Mouse (Mus musculus) central nervous system, embryonic 18 days (tissue): ENCODE measurements around the gene Helb. TPM values are rescaled to one million over a fixed set of nuclear protein-coding genes. Genes with fewer than 3 reads are reported as not detected.

ENCODE experiments used
- polyA plus RNA-seq: library from polyadenylated mRNA; depleted of rRNA; stranded (reverse); fragments of >200 nt; gene quantifications from 2 replicates; pipeline ENCODE4 v1.2.3, GENCODE M21; 2012; rRNA removed

The Helb gene
- 2.7 and 3.2 TPM in 2 replicates for polyA plus RNA-seq

GRCm38 (mm10) chr10:120112507-120113396 lies at the start of gene Helb:
TSS of gene Helb (minus strand) at chr10:120112987.

Other genes with a start within 250 kb of the Helb start
- 74.6 and 80.9 TPM in 2 replicates for gene Tmbim4, start 88.6 kb upstream of the Helb start, polyA plus RNA-seq
- gene Irak3, start 89.1 kb upstream of the Helb start, polyA plus RNA-seq = 0.20 and 0.22 TPM in 2 replicates
- 29.8 and 32.5 TPM in 2 replicates for gene Llph, start 114.1 kb upstream of the Helb start, polyA plus RNA-seq